Mouse (Mus musculus) lung, adult 18-20 months (tissue): Measurements from ENCODE around the gene Usp46.
"Not testable (repeated sequence)": the region's sequence is repeated elsewhere in the genome, so short reads cannot be mapped to it uniquely, and the experiment has no call there.

Source experiments
- DNase-seq, 2 experiments: peaks; one replicate each; pipeline ENCODE4 v3.0.0; 2022; ENCODE audit warnings: mixed read lengths in 2 of 2

Usp46 gene

DNA sequence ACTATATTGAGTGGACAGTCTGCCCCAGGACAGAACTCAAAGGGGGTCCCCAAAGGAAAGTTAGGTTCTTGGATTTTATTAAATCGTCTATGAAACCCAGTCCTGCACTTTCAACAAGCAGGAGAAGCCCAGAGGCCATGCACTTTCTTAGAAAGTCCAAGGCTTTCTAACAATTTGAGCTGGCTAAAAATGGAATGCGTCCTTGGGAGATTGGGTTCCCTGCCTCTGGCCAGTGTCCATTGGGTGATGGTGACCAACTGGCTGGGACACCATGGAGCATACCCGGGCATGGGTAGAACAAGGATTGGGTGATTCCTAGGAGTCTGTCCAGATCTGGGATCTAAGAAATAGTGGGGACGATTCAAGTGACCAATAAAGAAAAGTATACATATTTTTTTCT is 47.7 kb downstream of the Usp46 start:
- DNase-seq: no peak

DNA sequence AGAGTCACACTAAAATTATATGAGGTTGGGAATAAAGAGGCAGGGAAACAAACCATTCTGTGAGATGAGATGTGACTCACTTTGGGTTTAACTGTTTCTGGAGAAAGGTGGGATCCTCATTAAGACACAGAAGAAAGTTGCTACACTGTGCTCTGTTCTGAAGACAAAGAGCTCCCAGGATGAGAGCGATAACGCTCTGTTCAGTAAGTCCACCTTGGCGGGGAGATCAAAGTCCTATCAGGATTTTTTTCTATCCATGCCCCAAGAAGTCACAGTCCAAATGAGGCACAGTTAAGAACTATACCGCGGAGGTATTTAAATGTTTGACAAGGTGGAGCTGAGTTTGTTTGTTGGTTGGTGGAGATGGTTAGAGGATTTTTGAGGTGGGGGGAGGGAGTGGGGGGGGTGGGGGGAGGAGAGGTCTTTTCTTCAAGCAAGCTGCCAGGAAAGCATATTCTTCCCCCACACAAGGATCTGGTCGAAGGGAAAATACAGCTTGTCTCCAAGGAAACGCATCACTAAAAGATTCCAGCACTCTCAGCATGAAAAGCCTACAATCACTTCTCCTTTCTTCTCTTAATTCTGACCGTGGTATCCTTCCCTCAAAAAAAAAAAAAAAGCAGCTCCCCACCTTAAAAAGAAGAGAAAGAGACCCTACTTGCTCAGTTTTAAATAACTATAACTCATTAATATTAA is 49.2 kb downstream of the Usp46 start:
- no peak for DNase-seq

DNA sequence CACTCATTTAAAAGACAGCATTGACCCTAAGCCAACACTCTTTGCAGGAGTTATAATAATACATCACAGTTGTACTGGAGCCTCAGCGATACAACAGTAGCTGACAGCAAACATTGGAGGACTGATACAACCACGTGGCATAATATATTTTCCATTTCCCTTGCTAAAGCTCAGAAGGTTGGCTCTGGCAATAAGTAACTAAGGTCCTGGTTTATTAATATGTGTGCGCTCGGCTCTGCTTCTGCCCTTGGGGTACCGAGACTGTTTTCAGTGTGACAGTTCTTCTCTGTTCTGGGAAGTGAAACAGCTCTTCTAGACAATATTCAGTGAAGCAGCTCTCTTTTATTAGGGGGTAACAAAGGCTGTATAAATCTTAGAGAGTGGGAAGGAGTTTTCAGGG is 50.7 kb downstream of the Usp46 start:
- no peak for DNase-seq

DNA sequence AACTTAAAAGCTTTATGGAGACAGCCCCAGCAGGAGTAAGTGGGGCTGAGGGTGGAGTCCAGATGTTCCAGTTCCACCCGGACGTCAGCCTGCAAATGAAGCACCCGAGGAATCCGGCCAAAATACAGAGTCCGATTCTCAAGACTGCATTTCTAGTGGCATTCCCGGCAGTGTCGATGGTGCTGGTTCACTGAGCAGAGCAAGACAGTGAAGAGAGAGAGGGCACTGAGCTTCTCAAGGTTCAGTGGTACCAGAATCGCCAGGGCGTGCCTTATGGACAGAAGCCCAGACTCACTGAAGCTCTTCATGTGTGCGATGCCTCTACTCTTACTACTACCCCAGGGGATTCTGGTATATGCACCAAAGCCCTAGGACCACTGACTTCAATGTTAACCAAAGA is 56.6 kb downstream of the Usp46 start:
- DNase-seq: no peak

DNA sequence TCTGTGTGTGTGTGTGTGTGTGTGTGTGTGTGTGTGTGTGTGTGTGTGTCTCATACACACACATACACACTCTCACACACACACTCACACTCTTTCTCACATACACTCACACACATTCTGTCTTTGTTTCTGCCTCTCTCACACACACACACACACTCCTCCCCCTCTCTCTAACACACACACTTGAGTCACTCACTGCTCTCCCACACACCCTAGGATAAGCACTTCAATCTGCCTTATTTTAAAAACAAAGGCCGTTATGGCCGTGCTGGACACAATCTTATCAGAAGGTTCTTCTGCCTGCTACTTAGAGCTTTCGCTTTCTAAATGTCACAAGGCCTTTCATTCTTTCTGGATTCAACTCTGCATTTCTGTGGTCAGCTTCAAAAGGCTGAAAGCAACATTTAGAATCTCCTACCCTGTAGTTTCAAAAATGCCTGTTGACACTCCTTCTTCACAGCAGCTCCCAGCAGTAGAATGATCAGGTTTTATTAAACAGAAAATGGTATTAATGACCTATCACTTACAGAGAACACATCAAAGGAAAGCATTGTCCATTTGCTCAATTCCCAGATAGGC is 60.6 kb downstream of the Usp46 start:
- DNase-seq: peak; percentile 5 to 19

DNA sequence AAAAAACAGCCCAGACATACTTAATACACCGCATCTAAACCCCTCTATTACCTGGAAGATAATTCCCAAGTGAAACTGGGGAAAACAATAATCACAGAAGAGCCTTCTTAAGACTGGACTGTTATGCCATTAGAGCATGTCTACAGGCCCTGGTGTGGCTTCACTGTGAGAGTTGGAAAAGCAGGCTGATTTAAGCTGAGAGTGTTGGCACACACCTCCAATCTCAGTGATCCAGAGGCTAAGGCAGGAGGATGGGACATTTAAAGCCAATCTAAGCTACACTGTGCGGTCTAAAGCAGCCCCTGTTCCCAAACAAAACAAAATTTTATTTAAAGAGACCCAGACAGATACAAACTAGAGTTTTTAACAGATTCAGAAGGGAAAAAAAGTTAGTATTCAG is 62.3 kb downstream of the Usp46 start:
- DNase-seq: no peak

DNA sequence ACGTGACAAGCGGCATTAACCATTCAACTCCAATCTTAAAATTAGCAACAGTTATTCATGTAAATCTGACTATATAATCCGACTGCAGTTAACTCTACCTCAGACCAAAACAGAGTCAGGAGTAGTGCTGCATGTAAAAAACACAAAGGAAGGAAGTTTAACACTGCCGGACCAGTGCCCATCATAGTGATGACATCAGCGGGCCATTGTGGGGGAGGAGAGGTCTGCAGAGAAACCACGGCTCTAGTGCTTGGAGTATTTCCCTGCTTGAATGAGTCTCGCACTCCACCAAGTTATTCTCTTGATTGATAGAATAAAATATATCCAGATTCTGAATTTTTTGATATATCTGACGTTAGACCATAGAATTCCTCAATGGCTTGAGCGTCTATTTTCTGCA is 66.5 kb downstream of the Usp46 start:
- DNase-seq: no peak

DNA sequence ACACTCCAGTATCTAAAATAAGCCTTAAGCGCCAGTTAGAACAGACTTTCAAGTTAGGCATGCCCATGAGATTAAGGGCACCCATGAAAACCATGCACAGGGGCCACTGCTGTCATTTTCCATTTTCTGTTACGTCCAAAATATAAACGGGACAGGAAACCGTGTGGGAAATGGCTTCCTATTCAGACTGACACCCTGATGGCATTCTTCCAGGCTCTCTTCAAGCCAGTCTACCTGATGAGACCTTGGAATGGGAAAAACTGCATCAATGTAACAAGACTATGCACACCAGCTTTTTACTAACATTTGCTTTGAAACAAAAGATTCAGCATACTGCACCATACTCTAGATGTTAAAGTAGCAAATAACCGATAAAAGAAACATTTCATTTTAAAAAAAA is 69.3 kb downstream of the Usp46 start:
- no peak for DNase-seq

DNA sequence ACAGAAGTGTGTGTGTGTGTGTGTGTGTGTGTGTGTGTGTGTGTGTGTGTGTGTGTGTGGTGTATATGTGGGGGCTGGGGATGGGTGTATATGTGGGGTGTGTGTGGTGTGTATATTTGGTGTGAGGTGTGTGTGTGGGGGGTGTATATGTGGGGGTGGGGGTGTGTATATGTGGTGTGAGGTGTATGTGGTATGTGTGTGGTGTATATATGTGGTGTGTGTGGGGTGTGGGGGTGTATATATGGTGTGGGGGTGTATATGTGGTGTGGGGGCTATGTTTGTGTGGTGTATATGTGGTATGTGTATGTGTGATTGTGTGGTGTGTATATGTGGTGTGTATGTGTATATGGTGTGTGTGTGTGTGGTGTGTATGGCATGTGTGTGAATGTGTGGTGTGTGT is 73.4 kb downstream of the Usp46 start:
- DNase-seq: no peak

DNA sequence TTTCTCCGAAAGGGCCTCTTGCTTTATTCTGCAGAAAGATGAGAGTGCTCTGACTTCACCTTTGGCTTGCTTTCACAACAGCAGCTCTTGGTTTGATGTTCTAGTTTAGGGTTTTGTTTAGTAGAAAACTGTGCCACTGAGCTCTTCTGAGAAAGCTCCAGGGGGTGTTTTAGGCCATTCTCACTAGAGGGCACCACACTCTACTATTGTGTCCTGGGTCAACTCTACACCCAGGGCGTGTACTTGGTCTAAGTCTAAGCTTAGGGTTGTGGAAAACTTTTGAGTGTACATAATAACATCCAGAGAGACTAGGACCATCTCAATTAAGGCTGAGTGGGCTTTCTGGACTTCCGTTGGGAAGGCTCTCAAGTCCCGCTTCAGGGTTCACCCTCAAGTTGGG is 74.7 kb downstream of the Usp46 start:
- peak; percentile 18 to 39 for DNase-seq

DNA sequence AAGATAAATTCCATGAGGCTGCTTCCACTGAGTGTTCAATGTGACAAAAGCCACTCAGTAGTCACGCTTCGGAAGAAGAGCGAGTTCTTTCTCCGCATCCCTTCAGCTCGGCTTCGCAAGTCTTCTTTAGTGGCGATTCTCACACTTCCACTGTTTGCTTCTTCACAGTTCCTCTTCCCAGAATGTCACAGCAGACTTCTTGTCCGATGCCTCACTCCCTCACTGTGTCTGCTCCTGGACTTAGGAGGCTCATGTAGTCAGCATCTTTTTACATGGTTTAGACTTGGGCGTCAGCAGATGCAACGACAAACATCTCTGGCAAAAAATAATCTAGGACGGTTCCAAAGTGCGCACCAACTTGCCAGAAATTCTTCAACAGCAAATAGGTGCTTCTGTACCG is 75.9 kb downstream of the Usp46 start:
- DNase-seq: no peak

DNA sequence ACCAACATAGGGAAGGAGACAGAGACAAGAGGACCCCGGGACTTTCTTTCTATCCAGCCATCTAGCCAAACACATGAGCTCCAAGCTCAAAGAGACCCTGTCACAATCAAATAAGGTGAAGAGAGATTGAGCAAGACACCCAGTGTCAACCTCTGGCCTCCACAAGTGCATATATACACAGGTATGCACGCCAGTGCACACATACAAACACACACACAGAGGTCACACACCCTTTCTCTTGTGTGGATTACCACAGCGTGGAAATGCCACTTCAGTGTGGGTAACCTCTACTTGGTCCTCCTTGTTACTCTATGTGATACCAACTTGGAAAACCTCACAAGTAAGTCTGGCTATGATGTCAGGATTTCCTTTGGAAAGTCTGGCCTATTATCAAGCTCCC is 78.7 kb downstream of the Usp46 start:
- DNase-seq: no peak

DNA sequence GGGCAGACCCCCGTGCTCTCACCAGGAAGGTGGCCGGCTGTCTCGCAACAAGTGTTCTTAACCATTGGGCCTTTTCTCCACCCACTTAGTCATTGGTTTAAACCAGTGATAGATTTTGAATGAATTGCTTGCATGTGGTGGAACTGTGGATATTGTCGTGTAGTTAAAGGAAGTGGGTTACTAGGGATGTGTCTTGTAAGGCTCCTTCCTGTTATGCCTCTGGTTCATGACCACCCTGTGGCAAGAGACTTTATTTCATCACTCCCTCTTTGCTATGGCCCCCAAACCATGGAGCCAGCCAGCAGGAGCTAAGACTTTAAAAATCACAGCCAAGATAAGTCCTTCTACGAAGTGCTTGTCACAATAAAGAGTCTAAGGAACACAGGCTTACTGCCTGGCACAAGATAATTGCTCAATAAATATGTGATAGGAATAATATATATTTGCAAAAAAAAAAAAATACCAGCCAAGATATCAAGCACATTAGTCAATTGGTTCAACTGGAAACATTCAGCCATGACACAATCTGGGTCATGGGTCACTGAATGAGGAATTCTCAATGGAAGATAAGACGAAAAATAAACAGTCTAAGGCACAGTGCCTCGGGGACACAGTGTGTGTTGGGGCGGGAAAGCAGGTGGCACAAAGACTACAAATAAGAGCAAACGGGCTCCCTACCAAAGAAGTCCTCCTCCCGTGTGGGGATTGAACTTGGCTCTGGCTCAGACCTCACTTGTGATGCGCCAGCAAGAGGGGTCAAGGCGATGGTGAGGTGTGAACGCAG is 80.3 kb downstream of the Usp46 start:
- DNase-seq: no peak

DNA sequence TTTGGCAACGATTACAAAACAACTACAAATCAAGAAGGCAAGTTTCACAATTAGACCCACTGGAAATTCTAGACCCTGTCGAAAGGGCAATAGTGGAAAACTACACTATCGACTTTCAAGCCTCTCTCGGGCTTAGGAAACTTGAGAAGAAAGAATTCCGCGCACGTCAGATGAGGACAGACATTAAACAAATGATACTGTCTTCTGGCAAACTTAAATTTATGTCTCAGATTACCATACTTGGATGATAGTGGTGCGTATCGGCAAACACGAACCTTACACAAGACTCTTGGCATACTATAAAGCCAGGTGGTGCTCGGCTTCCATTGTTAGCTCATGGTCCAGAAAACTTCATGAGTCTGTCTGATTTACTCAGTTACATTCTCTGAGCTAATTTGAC is 90.8 kb downstream of the Usp46 start:
- DNase-seq: peak in 1 of 2 experiments; percentile 6

DNA sequence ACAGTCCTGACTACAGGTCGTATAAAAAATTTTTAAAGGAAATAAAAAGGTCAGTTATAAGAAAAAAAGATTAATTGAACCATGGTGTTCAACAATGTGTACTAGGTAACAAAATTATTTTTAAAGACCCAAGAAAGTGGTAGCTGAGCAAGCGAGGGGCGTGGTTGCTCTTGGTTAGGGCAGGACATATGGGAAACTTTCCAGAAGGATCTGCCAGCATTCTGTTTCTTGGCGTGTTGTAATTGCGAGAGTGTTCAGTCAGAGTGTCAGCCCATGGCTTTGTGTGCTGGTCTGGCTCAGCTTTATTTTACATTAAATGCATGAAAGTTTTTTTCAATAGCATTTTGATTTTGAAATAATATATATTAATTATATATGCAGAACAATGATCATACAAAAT is 96.5 kb downstream of the Usp46 start:
- no peak for DNase-seq

DNA sequence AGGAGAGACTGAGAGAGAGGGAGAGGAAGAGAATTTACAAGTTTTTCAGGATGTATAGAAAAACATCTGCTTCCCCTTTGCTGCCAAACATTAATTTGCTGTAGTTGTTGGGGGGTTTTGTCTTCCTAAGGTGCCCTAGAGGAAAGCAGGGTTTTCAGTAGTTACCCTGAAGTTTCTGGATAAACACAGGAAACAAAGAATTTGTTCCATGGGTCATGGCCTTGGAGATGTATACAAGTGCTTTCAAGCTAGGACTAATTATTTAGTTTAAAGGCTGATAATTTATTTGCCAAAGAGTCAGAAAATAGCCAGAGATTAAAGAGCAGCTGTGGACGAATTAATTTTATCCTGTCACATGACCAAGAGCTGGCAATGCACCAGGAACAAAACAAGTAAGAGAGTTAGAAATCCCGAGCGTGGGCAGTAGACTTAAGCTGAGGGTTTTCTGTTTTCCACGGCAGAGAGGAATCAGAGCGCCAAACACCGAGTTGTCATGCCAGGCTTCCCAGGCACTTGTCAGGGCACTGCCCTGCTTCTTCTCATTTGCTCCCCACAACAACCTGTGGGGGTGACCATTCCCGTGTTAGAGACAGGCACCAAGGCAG is 98.1 kb downstream of the Usp46 start:
- DNase-seq: peak in 1 of 2 experiments; percentile 17

DNA sequence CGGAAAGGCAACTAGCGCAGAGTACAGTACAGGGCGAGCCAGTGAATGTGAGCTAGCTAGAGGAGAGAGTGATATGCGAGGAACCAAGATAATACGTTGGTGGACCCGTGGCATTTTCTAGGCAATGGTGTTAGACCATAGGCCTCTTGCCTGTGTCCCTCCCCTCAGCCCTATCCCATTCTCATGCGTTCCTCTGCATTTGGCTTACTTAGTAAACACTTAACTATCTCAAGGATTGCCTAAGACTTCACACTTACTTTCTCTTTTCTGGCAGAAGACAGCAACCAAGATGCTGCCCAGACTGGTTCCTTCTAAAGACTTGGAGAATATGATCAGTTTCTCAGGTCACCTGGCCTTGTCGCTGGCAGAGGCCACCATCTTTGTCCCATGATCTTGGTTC is 98.9 kb downstream of the Usp46 start:
- no peak for DNase-seq

DNA sequence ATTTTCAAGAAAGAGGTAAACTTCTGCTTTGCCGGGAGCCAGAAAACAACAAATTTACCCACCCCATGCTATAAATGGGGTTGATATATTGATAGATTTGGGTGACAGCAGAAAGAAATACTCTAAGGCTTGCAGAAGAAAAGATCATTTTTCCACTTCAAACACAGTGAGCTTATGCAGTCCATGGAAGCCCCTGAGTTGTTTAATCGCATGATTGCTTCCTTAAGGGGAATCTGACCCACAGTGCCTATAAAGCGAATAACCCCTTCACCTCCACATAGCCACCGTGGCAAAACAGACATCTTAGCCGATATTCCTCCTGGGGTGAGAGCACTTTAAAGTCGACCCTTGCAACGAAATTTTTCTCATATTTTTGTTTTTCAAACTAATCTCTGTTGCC is 108.5 kb downstream of the Usp46 start:
- no peak for DNase-seq

DNA sequence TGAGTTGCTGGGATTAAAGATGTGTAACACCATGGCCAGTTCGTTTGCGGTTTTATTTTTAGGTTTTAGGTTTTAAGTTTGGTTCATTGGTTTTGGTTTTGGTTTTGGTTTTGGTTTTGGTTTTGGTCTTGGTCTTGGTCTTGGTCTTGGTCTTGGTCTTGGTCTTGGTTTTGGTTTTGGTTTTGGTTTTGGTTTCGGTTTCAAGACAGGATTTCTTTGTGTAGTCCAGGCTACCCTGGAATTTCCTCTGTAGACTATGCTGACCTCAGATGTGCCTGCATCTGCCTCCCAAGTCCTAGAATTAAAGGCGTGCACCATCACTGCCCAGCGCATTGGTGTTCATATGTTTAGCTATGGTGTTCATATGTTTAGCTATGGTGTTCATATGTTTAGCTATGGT is 109.6 kb downstream of the Usp46 start:
- DNase-seq: not testable (repeated sequence)

DNA sequence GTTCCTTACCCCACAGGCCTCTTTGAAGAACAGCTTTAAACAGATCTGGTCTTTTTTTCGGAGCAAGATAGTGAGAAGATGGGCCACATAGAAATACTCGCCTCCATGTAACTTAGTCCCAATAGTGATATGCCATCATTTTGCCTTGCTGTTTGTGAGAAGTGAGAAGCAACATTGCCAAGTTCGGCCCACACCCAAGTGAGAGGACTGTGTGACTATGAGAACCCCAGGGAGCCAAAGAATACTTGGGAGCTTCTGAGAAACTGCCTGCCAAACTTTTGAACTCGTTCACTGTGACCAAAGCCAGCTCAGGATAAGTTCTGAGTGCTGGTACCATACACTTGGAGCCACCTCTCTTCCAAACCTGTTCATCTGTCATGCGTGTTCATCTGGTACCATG is 110.1 kb downstream of the Usp46 start:
- no peak for DNase-seq

DNA sequence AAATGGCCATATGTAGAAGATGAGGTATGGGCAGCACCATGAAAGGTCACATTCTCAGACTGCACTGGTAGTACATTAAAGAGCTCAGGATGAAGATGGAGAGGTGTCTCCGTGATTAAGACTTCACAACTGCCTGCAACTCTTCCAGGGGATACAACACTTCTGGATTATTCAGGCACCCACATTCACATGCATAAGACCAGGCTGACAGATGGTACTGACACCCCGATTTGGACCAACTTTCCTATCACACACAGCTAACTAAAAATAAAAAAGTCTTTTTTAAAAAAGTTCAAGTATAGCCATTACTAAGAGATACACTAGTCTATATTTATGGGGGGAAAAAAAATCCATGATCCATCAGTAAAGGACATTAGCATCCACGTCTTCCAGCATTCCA is 112.5 kb downstream of the Usp46 start:
- no peak for DNase-seq

DNA sequence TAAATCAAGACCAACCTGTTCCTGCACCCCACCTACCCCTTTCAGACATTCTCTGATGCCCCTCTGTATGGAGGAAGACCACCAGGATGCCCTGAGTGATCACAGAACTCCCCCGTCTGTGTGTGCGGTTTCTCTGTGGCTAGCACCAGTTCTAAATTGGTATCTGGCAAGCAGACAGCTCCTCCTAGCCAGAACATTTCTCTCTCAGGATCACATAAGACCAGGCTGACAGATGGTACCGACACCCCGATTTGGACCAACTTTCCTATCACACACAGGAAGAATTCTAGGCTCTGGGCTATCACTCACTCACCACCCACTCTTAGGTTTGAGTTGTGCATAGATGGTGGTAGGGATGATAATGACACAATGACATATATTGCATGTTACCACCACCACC is 113.2 kb downstream of the Usp46 start:
- no peak for DNase-seq

DNA sequence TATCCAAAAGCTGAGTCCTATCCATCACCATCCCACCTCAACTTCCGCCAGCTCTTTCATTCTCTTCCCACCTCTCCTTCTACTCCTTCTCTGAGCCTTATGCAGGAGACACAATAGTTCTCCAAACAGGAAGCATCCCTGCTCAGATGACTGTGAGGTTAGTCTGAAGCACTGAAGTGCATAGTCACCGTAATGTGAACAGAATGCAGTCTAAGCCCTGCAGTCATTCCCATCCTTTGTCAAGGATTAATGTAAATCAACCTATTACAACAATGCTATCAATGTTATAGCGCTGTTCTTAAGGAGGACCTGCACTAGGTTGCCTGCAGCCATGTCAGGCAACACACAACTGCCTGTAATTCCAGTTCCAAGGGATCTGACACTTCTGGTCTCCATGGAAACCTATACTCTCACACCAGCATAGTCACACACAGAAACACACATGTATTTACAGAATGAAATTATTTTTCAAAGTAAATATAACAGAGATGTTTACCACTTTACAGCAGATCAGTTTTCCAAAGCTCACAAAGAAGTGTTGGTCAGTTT is 115.1 kb downstream of the Usp46 start:
- no peak for DNase-seq

DNA sequence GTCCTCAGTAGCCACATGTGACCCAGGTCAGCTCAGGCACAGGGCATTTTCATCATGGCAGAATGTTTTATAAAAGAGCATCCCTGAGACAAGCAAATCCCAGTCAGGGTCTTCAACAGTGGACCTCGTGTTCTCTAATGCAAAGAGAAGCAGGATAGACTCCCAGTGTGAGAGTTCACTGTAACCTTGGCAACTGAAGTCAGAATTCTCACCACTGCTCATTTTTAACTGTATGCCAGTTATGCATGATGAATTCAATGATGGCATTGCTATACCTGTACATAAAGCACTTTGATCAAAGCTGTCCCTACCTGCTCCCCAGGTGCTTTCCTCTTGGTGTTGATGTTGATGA is 116.6 kb downstream of the Usp46 start:
- DNase-seq: no peak
